Mouse (Mus musculus): ENCODE data around the gene Icam2. TPM values are rescaled to one million over a fixed set of nuclear protein-coding genes. Genes with fewer than 3 reads are reported as not detected.
"Not testable (repeated sequence)": the region's sequence is repeated elsewhere in the genome, so short reads cannot be mapped to it uniquely, and the experiment has no call there.

Gene Icam2
- total and polyA plus RNA-seq, 3 experiments, result 3.4 to 42.6 (median 3.7) TPM

DNA sequence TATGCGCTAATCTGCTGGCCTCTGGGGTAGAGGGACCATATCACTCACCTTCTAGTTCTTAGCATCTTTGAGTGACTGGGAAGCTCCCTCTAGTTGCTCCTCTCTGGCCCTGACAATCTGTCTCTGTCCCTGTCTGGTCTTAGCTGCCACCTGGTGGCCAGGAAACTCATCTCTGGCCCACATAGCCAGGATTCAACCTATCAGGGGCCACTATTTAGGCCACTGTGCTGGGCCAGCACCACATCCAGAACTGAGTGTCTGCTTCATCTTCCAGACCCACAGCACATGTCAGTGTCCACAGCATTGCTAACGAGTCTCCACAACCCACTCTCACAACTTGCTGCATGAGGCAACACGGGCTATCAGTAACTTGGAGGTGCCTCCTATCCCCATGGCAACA is 9.8 kb upstream of the Icam2 start:
- H3K27me3 ChIP-seq (ENCODE audit: insufficient read depth, low read length), result no peaks in the 10 kb centered on the region
- DNase-seq (ENCODE audit: low spot score), result no peak
- TF ChIP-seq TAL1 (conservative IDR thresholded peaks at IDR 0.05; ENCODE audit: low read depth, low read length) (no peak), CTCF (IDR thresholded peaks at IDR 0.05; ENCODE audit: low read depth, low read length) (no peak), GATA2 (IDR thresholded peaks at IDR 0.05; ENCODE audit: borderline replicate concordance, low read depth, low read length) (no peak), POLR2AphosphoS5 (IDR thresholded peaks at IDR 0.05; ENCODE audit: insufficient replicate concordance, low read depth, low read length) (no peak), GATA1 (IDR thresholded peaks at IDR 0.05; ENCODE audit: borderline replicate concordance, low read length) (no peak)
- peaks cover 92% of the 10 kb centered on the region for H3K36me3 ChIP-seq (replicated peaks)
- H3K9me3 ChIP-seq (replicated peaks), result no peaks in the 10 kb centered on the region
- H3K4me3 ChIP-seq (ENCODE audit: low read depth, low read length), result no peak overlapping the region
- no peak for ATAC-seq (ENCODE audit: extremely low read depth, insufficient number of reproducible peaks, low FRiP score, poor library complexity, severe bottlenecking)
- peaks cover 8% of the 10 kb centered on the region; the same call in 1 of the 2 replicates for H3K4me1 ChIP-seq (ENCODE audit: insufficient read depth, low read depth, low read length)

DNA sequence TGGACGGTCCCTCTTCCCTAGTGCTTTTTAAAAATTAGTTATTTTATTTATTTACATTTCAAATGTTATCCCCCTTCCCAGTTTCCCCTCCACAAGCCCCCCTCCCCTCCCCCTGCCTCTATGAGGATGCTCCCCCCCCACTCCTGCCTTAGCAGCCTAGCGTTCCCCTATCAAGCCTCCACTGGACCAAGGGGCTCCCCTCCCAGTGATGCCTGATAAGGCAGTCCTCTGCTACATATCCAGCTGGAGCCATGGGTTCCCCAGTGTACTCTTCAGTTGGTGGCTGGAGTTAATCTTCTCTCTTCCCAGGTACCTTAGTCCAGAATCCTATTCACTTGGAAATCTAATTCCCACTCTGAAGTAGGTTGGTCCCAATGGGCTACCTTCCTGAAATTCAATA is 6.2 kb upstream of the Icam2 start:
- not testable (repeated sequence) for ATAC-seq (ENCODE audit: extremely low read depth, insufficient number of reproducible peaks, low FRiP score, poor library complexity, severe bottlenecking); H3K9me3 ChIP-seq (replicated peaks); H3K4me3 ChIP-seq (ENCODE audit: low read depth, low read length); DNase-seq (ENCODE audit: low spot score); H3K27me3 ChIP-seq (ENCODE audit: insufficient read depth, low read length)
- peaks cover 57% of the 10 kb centered on the region for H3K36me3 ChIP-seq (replicated peaks)
- peaks cover 14% of the 10 kb centered on the region; the same call in 1 of the 2 replicates for H3K4me1 ChIP-seq (ENCODE audit: insufficient read depth, low read depth, low read length)

DNA sequence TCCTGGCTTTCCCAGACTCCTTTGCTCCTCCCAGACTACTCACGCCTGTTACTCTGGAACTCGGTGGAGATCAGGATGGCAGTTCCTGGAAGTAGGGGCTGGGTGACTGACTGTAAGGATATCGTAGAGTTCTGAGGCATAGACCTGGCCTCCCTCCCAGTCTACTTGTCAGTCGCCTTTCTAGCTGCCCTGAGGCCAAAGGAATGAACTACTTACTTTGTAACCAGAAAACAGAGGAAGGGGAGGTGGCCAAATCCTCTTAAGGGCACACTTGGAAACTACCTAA is 5.4 kb upstream of the Icam2 start:
- Histone ChIP-seq H3K9me3 (replicated peaks) (no peaks in the 10 kb centered on the region), H3K4me3 (ENCODE audit: low read depth, low read length) (no peak overlapping the region), H3K27me3 (ENCODE audit: insufficient read depth, low read length) (no peaks in the 10 kb centered on the region), H3K4me1 (ENCODE audit: insufficient read depth, low read depth, low read length) (peaks cover 15% of the 10 kb centered on the region; the same call in 1 of the 2 replicates), H3K36me3 (replicated peaks) (peaks cover 49% of the 10 kb centered on the region)
- ATAC-seq (ENCODE audit: extremely low read depth, insufficient number of reproducible peaks, low FRiP score, poor library complexity, severe bottlenecking), result no peak
- TF ChIP-seq TAL1 (conservative IDR thresholded peaks at IDR 0.05; ENCODE audit: low read depth, low read length), result no peak
- no peak for TF ChIP-seq GATA2 (IDR thresholded peaks at IDR 0.05; ENCODE audit: borderline replicate concordance, low read depth, low read length)
- TF ChIP-seq CTCF (IDR thresholded peaks at IDR 0.05; ENCODE audit: low read depth, low read length), result no peak
- TF ChIP-seq POLR2AphosphoS5 (IDR thresholded peaks at IDR 0.05; ENCODE audit: insufficient replicate concordance, low read depth, low read length), result no peak
- TF ChIP-seq GATA1 (IDR thresholded peaks at IDR 0.05; ENCODE audit: borderline replicate concordance, low read length), result no peak
- no peak for DNase-seq (ENCODE audit: low spot score)

DNA sequence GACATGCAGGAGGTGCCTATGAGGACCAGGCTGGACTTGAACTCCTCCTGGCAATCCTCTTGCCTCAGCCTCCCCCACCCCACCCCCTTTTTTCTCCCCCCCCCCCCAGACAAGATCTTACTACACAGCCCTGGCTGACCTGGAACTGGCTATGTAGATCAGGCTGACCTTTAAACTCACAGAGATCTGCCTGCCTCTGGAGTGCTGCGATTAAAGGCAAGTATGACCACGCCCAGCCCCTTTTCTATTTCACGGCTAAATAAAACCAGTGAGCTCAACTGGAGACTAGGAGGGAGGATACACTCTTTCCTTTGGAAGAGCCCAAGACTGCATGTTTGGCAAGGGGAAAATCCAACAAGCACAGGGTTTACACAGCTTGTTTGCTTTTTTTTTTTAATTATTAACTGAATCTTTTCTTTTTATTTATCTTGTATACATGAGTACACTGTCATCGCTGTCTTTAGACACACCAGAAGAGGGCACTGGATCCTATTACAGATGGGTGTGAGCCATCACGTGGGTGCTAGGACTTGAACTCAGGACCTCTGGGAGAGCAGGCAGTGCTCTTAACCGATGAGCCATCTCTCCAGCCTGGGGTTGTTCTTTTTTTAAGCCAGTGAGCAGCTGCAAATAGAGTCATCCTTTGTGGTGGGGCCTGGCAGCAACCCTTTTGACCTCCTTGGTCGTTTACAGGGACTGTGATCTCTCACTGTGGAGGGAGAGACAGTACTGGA is 4.9 kb upstream of the Icam2 start:
- no peak for ATAC-seq (ENCODE audit: extremely low read depth, insufficient number of reproducible peaks, low FRiP score, poor library complexity, severe bottlenecking)
- Histone ChIP-seq H3K36me3 (replicated peaks) (peaks cover 44% of the 10 kb centered on the region), H3K9me3 (replicated peaks) (no peaks in the 10 kb centered on the region), H3K27me3 (ENCODE audit: insufficient read depth, low read length) (no peaks in the 10 kb centered on the region), H3K4me1 (ENCODE audit: insufficient read depth, low read depth, low read length) (peaks cover 19% of the 10 kb centered on the region), H3K4me3 (ENCODE audit: low read depth, low read length) (no peak overlapping the region)
- DNase-seq (ENCODE audit: low spot score), result no peak
- no peak for TF ChIP-seq TAL1 (conservative IDR thresholded peaks at IDR 0.05; ENCODE audit: low read depth, low read length)
- TF ChIP-seq GATA2 (IDR thresholded peaks at IDR 0.05; ENCODE audit: borderline replicate concordance, low read depth, low read length), result no peak
- TF ChIP-seq POLR2AphosphoS5 (IDR thresholded peaks at IDR 0.05; ENCODE audit: insufficient replicate concordance, low read depth, low read length), result no peak

DNA sequence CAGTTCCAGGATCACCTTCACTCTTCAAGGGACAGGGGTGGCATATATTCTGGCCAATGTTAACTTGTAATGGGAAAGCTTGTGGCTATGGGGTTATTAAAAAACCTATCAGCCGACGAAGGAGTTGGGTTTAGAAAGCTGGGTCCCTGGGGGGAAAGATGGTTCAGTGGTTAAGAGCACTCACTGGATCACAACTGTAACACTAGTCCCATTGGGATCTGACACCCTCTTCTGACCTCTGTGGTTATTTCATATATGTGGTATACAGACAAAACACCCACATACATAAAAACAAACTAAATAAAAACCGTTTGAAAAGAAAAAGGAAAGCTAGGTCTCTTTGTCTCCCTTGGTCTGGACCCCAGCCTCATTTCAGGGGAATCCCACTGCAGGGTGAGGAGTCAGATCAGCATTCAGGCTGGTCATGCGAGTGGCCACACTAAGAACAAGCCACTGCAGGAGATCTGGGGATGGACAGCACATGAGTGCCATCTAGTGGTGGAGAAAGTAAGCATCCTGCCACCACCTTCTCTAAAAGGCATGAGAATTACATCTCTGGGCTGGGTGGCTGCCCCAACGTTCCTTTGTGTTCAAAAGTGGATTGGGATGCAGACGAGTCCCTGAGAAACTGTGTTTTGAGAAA is 3.8 kb upstream of the Icam2 start:
- TF ChIP-seq POLR2AphosphoS5 (IDR thresholded peaks at IDR 0.05; ENCODE audit: insufficient replicate concordance, low read depth, low read length) (no peak), CTCF (IDR thresholded peaks at IDR 0.05; ENCODE audit: low read depth, low read length) (peak; percentile 92)
- H3K36me3 ChIP-seq (replicated peaks), result peaks cover 33% of the 10 kb centered on the region
- peak; percentile 59; the same call in 1 of the 2 replicates for ATAC-seq (ENCODE audit: extremely low read depth, insufficient number of reproducible peaks, low FRiP score, poor library complexity, severe bottlenecking)
- peak; percentile 65 for DNase-seq (ENCODE audit: low spot score)
- H3K4me1 ChIP-seq (ENCODE audit: insufficient read depth, low read depth, low read length), result peaks cover 23% of the 10 kb centered on the region
- H3K4me3 ChIP-seq (ENCODE audit: low read depth, low read length), result no peak overlapping the region
- H3K9me3 ChIP-seq (replicated peaks), result no peaks in the 10 kb centered on the region
- H3K27me3 ChIP-seq (ENCODE audit: insufficient read depth, low read length), result no peaks in the 10 kb centered on the region

DNA sequence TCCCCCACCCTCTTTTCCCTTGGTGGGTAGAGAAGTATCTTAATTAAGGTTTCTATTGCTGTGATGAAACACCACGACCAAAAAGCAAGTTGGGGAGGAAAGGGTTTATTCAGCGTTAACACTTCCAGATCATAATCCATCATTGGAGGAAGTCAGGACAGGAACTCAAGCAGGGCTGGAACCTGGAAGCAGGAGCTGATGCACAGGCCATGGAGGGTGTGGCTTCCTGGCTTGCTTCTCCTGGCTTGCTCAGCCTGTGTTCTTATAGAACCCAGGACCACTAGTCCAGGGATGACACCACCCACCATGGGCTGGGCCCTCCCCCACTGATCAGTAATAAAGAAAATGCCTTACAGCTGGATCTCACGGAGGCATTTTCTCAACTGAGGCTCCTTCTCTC is 2.9 kb upstream of the Icam2 start:
- TF ChIP-seq GATA2 (IDR thresholded peaks at IDR 0.05; ENCODE audit: borderline replicate concordance, low read depth, low read length), result no peak
- Histone ChIP-seq H3K4me1 (ENCODE audit: insufficient read depth, low read depth, low read length) (peaks cover 23% of the 10 kb centered on the region), H3K4me3 (ENCODE audit: low read depth, low read length) (no peak overlapping the region), H3K9me3 (replicated peaks) (no peaks in the 10 kb centered on the region), H3K36me3 (replicated peaks) (peaks cover 24% of the 10 kb centered on the region), H3K27me3 (ENCODE audit: insufficient read depth, low read length) (no peaks in the 10 kb centered on the region)
- DNase-seq (ENCODE audit: low spot score) (no peak), ATAC-seq (ENCODE audit: extremely low read depth, insufficient number of reproducible peaks, low FRiP score, poor library complexity, severe bottlenecking) (no peak)

DNA sequence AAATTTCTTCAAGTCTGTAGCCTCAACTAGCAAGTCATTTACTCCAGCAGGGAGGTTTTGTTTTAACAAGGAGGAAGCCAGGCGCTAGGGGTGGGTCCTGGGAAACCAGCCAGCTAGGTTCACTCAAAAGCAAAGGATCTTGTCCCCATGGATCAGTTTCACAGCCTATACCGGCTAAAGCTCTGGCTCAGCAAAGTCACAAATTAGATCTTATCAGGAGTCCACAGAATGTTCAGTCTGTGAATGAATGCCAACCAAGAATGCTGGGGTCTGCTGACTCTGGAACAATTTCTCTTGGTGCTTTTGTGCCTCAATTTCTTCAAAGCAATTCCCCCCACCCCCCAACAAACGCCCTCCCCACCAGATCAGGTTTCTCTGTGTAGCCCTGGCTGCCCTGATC is 1.7 kb upstream of the Icam2 start:
- peaks cover 16% of the 10 kb centered on the region for H3K36me3 ChIP-seq (replicated peaks)
- ATAC-seq (ENCODE audit: extremely low read depth, insufficient number of reproducible peaks, low FRiP score, poor library complexity, severe bottlenecking) (no peak), DNase-seq (ENCODE audit: low spot score) (no peak)
- H3K4me3 ChIP-seq (ENCODE audit: low read depth, low read length), result no peak overlapping the region
- no peaks in the 10 kb centered on the region for H3K9me3 ChIP-seq (replicated peaks)
- peaks cover 23% of the 10 kb centered on the region for H3K4me1 ChIP-seq (ENCODE audit: insufficient read depth, low read depth, low read length)
- TF ChIP-seq GATA2 (IDR thresholded peaks at IDR 0.05; ENCODE audit: borderline replicate concordance, low read depth, low read length), result no peak
- no peak for TF ChIP-seq CTCF (IDR thresholded peaks at IDR 0.05; ENCODE audit: low read depth, low read length)
- TF ChIP-seq POLR2AphosphoS5 (IDR thresholded peaks at IDR 0.05; ENCODE audit: insufficient replicate concordance, low read depth, low read length), result no peak
- TF ChIP-seq TAL1 (conservative IDR thresholded peaks at IDR 0.05; ENCODE audit: low read depth, low read length), result no peak
- TF ChIP-seq GATA1 (IDR thresholded peaks at IDR 0.05; ENCODE audit: borderline replicate concordance, low read length), result no peak
- no peaks in the 10 kb centered on the region for H3K27me3 ChIP-seq (ENCODE audit: insufficient read depth, low read length)

All from G1E (cell line).